Mouse (Mus musculus) heart, embryonic 13.5 days (tissue): ENCODE results near the gene Wdfy1. TPM values are rescaled to one million over a fixed set of nuclear protein-coding genes. Genes with fewer than 3 reads are reported as not detected.

Source experiments
- ATAC-seq: fragments of 200-750 bp; cut with Nextera tagmentation; 2 replicates; pipeline ENCODE4 v1.8.0; 2017; ENCODE audit warnings: moderate TSS enrichment; ENCODE audit not compliant: insufficient number of reproducible peaks, low FRiP score, low TSS enrichment; ENCODE audit errors: extremely low read depth
- H3K27ac ChIP-seq: fragments of 300-500 bp; sonication (generic); replicated peaks from 2 replicates; pipeline ENCODE4 v1.5.1; 2015; ENCODE audit warnings: moderate library complexity, mild to moderate bottlenecking, inconsistent platforms
- H3K27me3 ChIP-seq: fragments of 300-500 bp; sonication (generic); replicated peaks from 2 replicates; pipeline ENCODE4 v1.6.1; 2015; ENCODE audit warnings: mild to moderate bottlenecking, inconsistent platforms
- H3K36me3 ChIP-seq: fragments of 300-500 bp; sonication (generic); 2 replicates; pipeline ENCODE4 v1.6.1; 2015; ENCODE audit warnings: mild to moderate bottlenecking, inconsistent platforms
- H3K4me1 ChIP-seq: fragments of 300-500 bp; sonication (generic); 2 replicates; pipeline ENCODE4 v1.6.1; 2015; ENCODE audit warnings: inconsistent platforms
- H3K4me2 ChIP-seq: fragments of 300-500 bp; sonication (generic); 2 replicates; pipeline ENCODE4 v1.6.1; 2015; ENCODE audit warnings: inconsistent platforms, mild to moderate bottlenecking, moderate library complexity
- H3K4me3 ChIP-seq: fragments of 300-500 bp; sonication (generic); 2 replicates; pipeline ENCODE4 v1.5.1; 2015; ENCODE audit warnings: moderate library complexity, mild to moderate bottlenecking, inconsistent platforms
- H3K9ac ChIP-seq: fragments of 300-500 bp; sonication (generic); 2 replicates; pipeline ENCODE4 v1.6.1; 2015; ENCODE audit warnings: inconsistent platforms, mild to moderate bottlenecking, moderate library complexity
- H3K9me3 ChIP-seq: fragments of 300-500 bp; sonication (generic); 2 replicates; pipeline ENCODE4 v1.6.1; 2016; ENCODE audit warnings: inconsistent platforms
- WGBS: fragments of 180-500 bp; shearing (Covaris S2); methylation state at CpG from one replicate; pipeline ENCODE4 v1.1.7; 2015; ENCODE audit warnings: mixed read lengths; 5-methylcytosine and 5-hydroxymethylcytosine counted together
- polyA plus RNA-seq: library from polyadenylated mRNA; unstranded; fragments of >200 nt; fragmentation: Nextera tagmentation; extraction: Ambion mirVana; gene quantifications from 2 replicates; pipeline ENCODE4 v1.2.1, GENCODE M21; 2015

Gene Wdfy1
- polyA plus RNA-seq, 1 experiment from 2014 or later: 30.1 TPM

DNA sequence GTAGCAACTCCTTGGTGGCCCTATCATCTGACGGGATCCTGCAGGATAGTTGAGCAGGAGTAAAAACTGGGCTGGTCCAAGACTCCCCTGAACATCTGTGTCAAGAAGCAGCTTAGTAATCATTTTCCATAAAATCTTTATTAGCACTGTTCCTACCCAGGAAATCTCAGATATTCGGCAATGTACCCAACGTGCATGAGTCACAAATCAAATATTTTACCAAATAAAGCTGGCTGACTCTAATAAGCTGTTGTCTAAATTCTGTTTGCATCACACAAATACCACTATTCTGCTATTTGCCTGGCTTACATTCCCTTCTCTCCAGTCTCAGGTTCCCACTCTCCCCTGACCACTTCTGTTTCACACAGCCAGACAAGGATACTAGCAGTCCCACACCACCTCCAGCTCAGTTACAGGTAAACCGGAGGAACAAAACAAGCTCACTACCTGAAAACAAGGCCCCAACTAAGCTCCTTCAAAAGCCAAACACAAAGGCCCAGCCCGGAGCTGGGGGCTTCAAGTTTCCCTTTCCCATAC is 16.4 kb downstream of the Wdfy1 start:
- Histone ChIP-seq H3K36me3 (no peaks in the 10 kb centered on the region), H3K4me2 (peak overlapping the region; percentile 92), H3K27ac (no peak overlapping the region), H3K9ac (no peak overlapping the region), H3K4me1 (peaks cover 54% of the 10 kb centered on the region), H3K9me3 (no peaks in the 10 kb centered on the region), H3K4me3 (no peak overlapping the region; the same call in 1 of the 2 replicates), H3K27me3 (no peaks in the 10 kb centered on the region)
- 77% methylated on average over 5 of the region's 5 CpGs for WGBS
- no peak for ATAC-seq

GRCm38 (mm10) chr1:79759006-79759405 is 16.9 kb downstream of the Wdfy1 start:
- no peaks in the 10 kb centered on the region for H3K27me3 ChIP-seq
- H3K4me1 ChIP-seq: peaks cover 57% of the 10 kb centered on the region
- no peaks in the 10 kb centered on the region for H3K9me3 ChIP-seq
- no peak overlapping the region for H3K4me2 ChIP-seq
- no peaks in the 10 kb centered on the region for H3K36me3 ChIP-seq
- H3K4me3 ChIP-seq: no peak overlapping the region
- no peak for ATAC-seq
- H3K9ac ChIP-seq: no peak overlapping the region
- 68% methylated on average over 2 of the region's 2 CpGs for WGBS
- no peak overlapping the region for H3K27ac ChIP-seq

DNA sequence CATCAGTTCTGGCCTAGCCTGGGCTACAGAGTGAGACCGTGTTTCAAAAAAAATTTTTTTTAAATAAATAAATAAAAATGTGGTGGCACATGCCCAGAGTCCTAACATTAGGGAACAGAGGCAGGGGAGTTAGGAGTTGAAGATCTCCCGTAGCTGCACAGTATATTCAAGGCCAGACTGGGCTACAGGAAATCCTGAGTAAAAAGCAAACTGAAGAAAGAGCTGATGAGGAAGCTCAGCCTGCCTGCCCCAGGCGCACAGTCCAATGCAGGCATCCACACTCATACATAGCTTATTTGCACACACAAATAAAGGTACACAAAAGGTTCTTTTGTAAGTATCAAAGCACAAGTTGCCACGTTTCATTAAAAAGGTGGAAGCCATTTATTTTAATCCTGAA is 18.3 kb downstream of the Wdfy1 start:
- Histone ChIP-seq H3K9ac (no peak overlapping the region), H3K36me3 (no peaks in the 10 kb centered on the region), H3K9me3 (no peaks in the 10 kb centered on the region), H3K27me3 (no peaks in the 10 kb centered on the region), H3K4me1 (peaks cover 59% of the 10 kb centered on the region), H3K4me3 (no peak overlapping the region), H3K27ac (peak overlapping the region; percentile 22), H3K4me2 (no peak overlapping the region)
- 69% methylated on average over 4 of the region's 4 CpGs for WGBS
- ATAC-seq: no peak

GRCm38 (mm10) chr1:79757161-79757560 is 18.8 kb downstream of the Wdfy1 start:
- no peak overlapping the region for H3K4me3 ChIP-seq

DNA sequence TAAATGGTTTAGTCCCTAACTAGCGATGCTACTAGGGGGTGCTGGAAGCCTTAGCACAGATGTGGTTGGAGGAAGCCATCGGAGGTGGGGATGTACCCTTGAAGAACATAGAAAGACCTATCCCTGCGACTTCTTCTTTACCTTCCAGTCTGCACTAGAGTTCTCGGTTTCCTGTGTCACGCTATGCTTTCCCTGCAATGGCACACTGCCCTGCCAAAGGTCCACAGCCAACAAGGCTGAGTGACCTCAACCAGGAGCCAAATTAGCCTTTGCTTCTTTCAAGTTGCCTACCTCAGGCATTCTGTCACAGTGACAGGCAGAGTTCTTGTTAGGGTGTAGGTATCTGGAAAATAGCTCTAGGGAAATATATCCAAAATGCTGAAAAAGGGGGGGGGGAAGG is 19.5 kb downstream of the Wdfy1 start:
- no peak overlapping the region for H3K4me2 ChIP-seq
- H3K27me3 ChIP-seq: no peaks in the 10 kb centered on the region
- no peak overlapping the region for H3K9ac ChIP-seq
- peaks cover 62% of the 10 kb centered on the region for H3K4me1 ChIP-seq
- no peaks in the 10 kb centered on the region for H3K9me3 ChIP-seq
- H3K27ac ChIP-seq: peak overlapping the region; percentile 22; the same call in 1 of the 2 replicates
- no peak for ATAC-seq
- H3K4me3 ChIP-seq: no peak overlapping the region
- 89% methylated on average over 5 of the region's 5 CpGs for WGBS
- H3K36me3 ChIP-seq: no peaks in the 10 kb centered on the region

More at GRCm38 (mm10) chr1:79757161-79757560, 18.8 kb downstream of the Wdfy1 start:
- H3K4me2 ChIP-seq: no peak overlapping the region
- no peak overlapping the region for H3K9ac ChIP-seq
- H3K27me3 ChIP-seq: no peaks in the 10 kb centered on the region
- no peaks in the 10 kb centered on the region for H3K9me3 ChIP-seq
- H3K4me1 ChIP-seq: peaks cover 59% of the 10 kb centered on the region
- 63% methylated on average over 7 of the region's 7 CpGs for WGBS
- ATAC-seq: no peak
- no peaks in the 10 kb centered on the region for H3K36me3 ChIP-seq
- H3K27ac ChIP-seq: peak overlapping the region; percentile 22

GRCm38 (mm10) chr1:79755376-79755775 is 20.6 kb downstream of the Wdfy1 start:
- H3K9me3 ChIP-seq: no peaks in the 10 kb centered on the region
- peaks cover 59% of the 10 kb centered on the region for H3K4me1 ChIP-seq
- H3K9ac ChIP-seq: no peak overlapping the region
- no peak overlapping the region for H3K27ac ChIP-seq
- no peaks in the 10 kb centered on the region for H3K36me3 ChIP-seq
- no peak overlapping the region for H3K4me3 ChIP-seq
- WGBS: 24% methylated on average over 2 of the region's 2 CpGs
- no peak overlapping the region for H3K4me2 ChIP-seq
- no peaks in the 10 kb centered on the region for H3K27me3 ChIP-seq
- no peak for ATAC-seq

DNA sequence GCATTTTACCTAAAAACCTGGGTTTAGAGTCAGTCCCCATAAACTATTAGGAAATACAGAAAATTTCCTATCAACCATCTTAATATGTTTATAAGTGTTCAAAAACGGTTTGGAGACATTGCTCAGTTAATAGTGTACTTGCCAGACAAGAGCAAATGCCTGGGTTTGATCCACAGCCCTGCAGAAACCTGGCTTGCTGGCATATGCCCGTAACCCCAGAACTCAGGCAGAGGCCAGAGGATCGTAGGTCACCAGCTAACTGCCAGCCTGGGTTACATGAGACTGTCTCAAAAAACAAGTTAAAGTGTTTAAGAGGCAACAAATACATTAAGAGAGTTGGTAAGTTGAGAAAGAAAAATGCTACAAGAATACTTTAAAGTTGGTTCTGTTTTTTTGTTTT is 21.0 kb downstream of the Wdfy1 start:
- WGBS: 80% methylated on average over 3 of the region's 3 CpGs
- no peak overlapping the region for H3K9ac ChIP-seq
- no peaks in the 10 kb centered on the region for H3K36me3 ChIP-seq
- no peaks in the 10 kb centered on the region for H3K9me3 ChIP-seq
- H3K4me2 ChIP-seq: no peak overlapping the region
- H3K27me3 ChIP-seq: no peaks in the 10 kb centered on the region
- no peak for ATAC-seq
- H3K4me3 ChIP-seq: no peak overlapping the region
- H3K27ac ChIP-seq: no peak overlapping the region
- H3K4me1 ChIP-seq: peaks cover 56% of the 10 kb centered on the region

DNA sequence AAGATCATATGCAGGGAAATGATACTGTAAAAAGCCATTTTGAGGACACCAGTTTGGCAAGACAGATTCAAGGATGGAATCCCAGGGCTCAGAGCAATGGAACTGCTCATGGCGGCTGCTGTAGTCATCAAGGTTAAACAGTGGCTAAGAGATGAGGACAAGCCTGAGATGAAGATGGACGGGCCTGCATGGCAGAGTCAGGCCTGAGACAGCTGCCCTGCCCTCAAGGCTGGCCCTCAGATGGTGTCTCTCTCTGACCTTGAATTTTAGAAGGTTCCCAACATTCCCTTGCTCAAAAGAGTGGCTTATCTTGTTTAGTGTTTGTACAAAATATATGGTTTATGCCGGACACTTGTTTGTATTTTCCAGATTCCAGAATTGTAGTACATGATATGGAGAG is 22.5 kb downstream of the Wdfy1 start:
- Histone ChIP-seq H3K36me3 (no peaks in the 10 kb centered on the region), H3K9me3 (no peaks in the 10 kb centered on the region), H3K4me2 (no peak overlapping the region), H3K27ac (no peak overlapping the region), H3K4me1 (peaks cover 59% of the 10 kb centered on the region), H3K9ac (no peak overlapping the region), H3K27me3 (no peaks in the 10 kb centered on the region), H3K4me3 (no peak overlapping the region)
- 82% methylated on average over 3 of the region's 3 CpGs for WGBS
- ATAC-seq: no peak

DNA sequence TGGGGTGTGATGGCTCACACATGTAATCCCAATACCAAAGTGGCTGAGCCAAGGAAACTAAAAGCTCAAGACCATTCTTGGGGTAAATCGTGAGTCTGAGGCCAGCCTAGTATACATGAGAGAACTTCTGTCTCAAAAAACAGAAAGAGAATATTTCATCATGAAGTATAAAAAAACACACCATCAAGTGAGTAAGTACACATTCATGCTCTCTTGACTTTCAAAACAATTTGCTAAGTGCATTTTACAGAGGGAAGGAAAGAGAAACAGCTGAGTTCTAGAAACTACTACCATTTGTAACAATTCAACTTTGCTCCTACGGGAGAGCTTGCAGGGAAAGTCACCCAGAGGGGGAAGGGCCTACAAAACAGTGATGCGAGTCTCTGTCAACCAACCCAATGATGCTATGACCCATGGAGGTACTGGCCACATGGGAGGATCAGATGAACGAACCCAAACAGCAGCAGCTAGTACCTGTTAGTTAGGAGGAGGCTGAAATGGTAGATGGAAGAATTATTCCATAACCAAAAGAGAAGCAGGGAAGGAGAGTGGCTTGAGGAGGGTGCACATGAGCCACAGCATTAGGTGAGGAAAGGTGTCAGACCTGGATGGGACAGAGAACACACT is 23.1 kb downstream of the Wdfy1 start:
- H3K4me2 ChIP-seq: no peak overlapping the region
- H3K9ac ChIP-seq: no peak overlapping the region
- no peaks in the 10 kb centered on the region for H3K36me3 ChIP-seq
- H3K27me3 ChIP-seq: no peaks in the 10 kb centered on the region
- H3K4me3 ChIP-seq: no peak overlapping the region
- H3K27ac ChIP-seq: no peak overlapping the region
- ATAC-seq: no peak
- H3K9me3 ChIP-seq: no peaks in the 10 kb centered on the region
- H3K4me1 ChIP-seq: peaks cover 55% of the 10 kb centered on the region
- 78% methylated on average over 4 of the region's 4 CpGs for WGBS

DNA sequence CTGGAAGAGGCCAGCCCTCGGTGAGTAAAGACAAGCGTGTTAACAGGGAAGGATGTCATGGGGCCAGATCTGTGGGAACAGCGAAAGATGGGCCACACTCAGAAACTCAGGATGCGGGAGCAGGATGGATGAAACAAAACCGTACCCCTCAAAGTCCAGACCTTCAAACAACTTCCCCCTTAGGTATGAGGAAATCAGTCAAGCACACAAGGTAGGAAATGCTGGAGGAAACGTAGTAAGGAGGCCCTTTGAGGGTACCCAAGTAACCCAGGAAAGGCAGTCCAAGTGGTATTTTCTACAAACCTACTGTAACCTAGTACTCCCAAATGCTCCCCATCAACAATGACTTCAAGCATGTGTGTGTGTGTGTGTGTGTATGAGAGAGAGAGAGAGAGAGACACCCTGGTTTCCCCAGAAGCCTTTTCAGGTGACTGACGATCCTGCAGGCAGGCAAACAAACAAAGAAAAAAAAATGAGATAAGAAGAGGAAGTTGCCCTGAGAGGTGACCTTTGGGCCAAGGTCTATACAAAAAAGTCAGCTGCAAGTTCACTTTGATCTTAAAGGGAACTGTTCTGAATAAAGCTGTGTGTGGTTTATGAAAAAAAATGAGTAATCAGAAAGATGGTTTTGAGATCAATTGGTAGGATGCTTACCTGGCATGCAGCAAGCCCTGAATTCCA is 23.8 kb downstream of the Wdfy1 start:
- no peak for ATAC-seq
- H3K4me3 ChIP-seq: no peak overlapping the region
- WGBS: 79% methylated on average over 7 of the region's 7 CpGs
- peaks cover 49% of the 10 kb centered on the region for H3K4me1 ChIP-seq
- H3K27ac ChIP-seq: peak overlapping the region; percentile 70; the same call in 1 of the 2 replicates
- no peaks in the 10 kb centered on the region for H3K36me3 ChIP-seq
- no peaks in the 10 kb centered on the region for H3K27me3 ChIP-seq
- no peaks in the 10 kb centered on the region for H3K9me3 ChIP-seq
- H3K9ac ChIP-seq: no peak overlapping the region
- H3K4me2 ChIP-seq: no peak overlapping the region

GRCm38 (mm10) chr1:79751186-79751585 is 24.8 kb downstream of the Wdfy1 start:
- H3K4me1 ChIP-seq: peaks cover 47% of the 10 kb centered on the region
- no peak for ATAC-seq
- 56% methylated on average over 5 of the region's 5 CpGs for WGBS
- H3K27me3 ChIP-seq: no peaks in the 10 kb centered on the region
- no peaks in the 10 kb centered on the region for H3K36me3 ChIP-seq
- H3K27ac ChIP-seq: peak overlapping the region; percentile 70
- H3K4me2 ChIP-seq: no peak overlapping the region
- H3K9ac ChIP-seq: no peak overlapping the region
- no peak overlapping the region for H3K4me3 ChIP-seq
- H3K9me3 ChIP-seq: no peaks in the 10 kb centered on the region

- no peak for ATAC-seq
Measured at GRCm38 (mm10) chr1:79746056-79746455, 29.9 kb downstream of the Wdfy1 start.

More at GRCm38 (mm10) chr1:79746056-79746455, 29.9 kb downstream of the Wdfy1 start:
- peaks cover 27% of the 10 kb centered on the region for H3K4me1 ChIP-seq
- no peaks in the 10 kb centered on the region for H3K9me3 ChIP-seq
- H3K27ac ChIP-seq: peak overlapping the region; percentile 59
- no peaks in the 10 kb centered on the region for H3K27me3 ChIP-seq
- no peak overlapping the region for H3K4me3 ChIP-seq
- no peak overlapping the region for H3K9ac ChIP-seq
- WGBS: 42% methylated on average over 4 of the region's 4 CpGs
- peaks cover 3% of the 10 kb centered on the region; the same call in 1 of the 2 replicates for H3K36me3 ChIP-seq
- no peak overlapping the region for H3K4me2 ChIP-seq
